Comparison of ENCODE assay signal across 10 mouse cellular contexts in genomic region chr6:8950611-8951325, GRCm38 (mm10). TPM values are rescaled to one million over a fixed set of nuclear protein-coding genes. Genes with fewer than 3 reads are reported as not detected.
DNase-seq lines count a peak whose midpoint lies in the region; ATAC-seq lines count a peak whose summit lies in the region.
"Had no signal": no experiment of that assay in that cellular context is flagged by ENCODE, and none has a peak within 500 bp of the region (broad histone marks: within the 10 kb centered on the region; RNA-seq: fewer than 3 reads in every experiment).

No protein-coding gene starts in this region.

- H3K9me3 ChIP-seq in kidney, embryonic 15.5 days (replicated peaks): no peaks in the 10 kb centered on the region
- no peaks in the 10 kb centered on the region for H3K9me3 ChIP-seq in embryonic facial prominence, embryonic 13.5 days
- H3K9me3 ChIP-seq in intestine, embryonic 15.5 days: no peaks in the 10 kb centered on the region
- no peaks in the 10 kb centered on the region for H3K9me3 ChIP-seq in neural tube, embryonic 13.5 days

- ATAC-seq in kidney, embryonic 15.5 days (replicated peaks; ENCODE audit: low FRiP score): no peak
- ATAC-seq in embryonic facial prominence, embryonic 13.5 days (ENCODE audit: insufficient number of reproducible peaks, insufficient read depth, low FRiP score, low TSS enrichment, low read depth): no peak
- ATAC-seq in intestine, embryonic 15.5 days: 0 out of 2 replicates have a peak, but pooled peaks have one; percentile 17
- peak; percentile 1 for ATAC-seq in neural tube, embryonic 13.5 days (ENCODE audit: low read depth)

- no peak overlapping the region for H3K27ac ChIP-seq in kidney, embryonic 15.5 days
- no peak overlapping the region for H3K27ac ChIP-seq in embryonic facial prominence, embryonic 13.5 days
- no peak overlapping the region for H3K27ac ChIP-seq in intestine, embryonic 15.5 days
- H3K27ac ChIP-seq in neural tube, embryonic 13.5 days (replicated peaks): peak overlapping the region; percentile 94

- no peaks in the 10 kb centered on the region for H3K36me3 ChIP-seq in kidney, embryonic 15.5 days
- H3K36me3 ChIP-seq in embryonic facial prominence, embryonic 13.5 days: no peaks in the 10 kb centered on the region
- no peaks in the 10 kb centered on the region for H3K36me3 ChIP-seq in intestine, embryonic 15.5 days
- no peaks in the 10 kb centered on the region for H3K36me3 ChIP-seq in neural tube, embryonic 13.5 days

- peaks cover 90% of the 10 kb centered on the region for H3K27me3 ChIP-seq in kidney, embryonic 15.5 days
- H3K27me3 ChIP-seq in embryonic facial prominence, embryonic 13.5 days: peaks cover 96% of the 10 kb centered on the region
- H3K27me3 ChIP-seq in intestine, embryonic 15.5 days (replicated peaks): peaks cover 76% of the 10 kb centered on the region
- peaks cover 91% of the 10 kb centered on the region for H3K27me3 ChIP-seq in neural tube, embryonic 13.5 days

- peak overlapping the region; percentile 58 for H3K4me2 ChIP-seq in kidney, embryonic 15.5 days
- peak overlapping the region; percentile 67 for H3K4me2 ChIP-seq in embryonic facial prominence, embryonic 13.5 days
- peak overlapping the region; percentile 71 for H3K4me2 ChIP-seq in intestine, embryonic 15.5 days (replicated peaks)
- H3K4me2 ChIP-seq in neural tube, embryonic 13.5 days: peak overlapping the region; percentile 80

- DNase-seq in kidney, postnatal 25 days: no peak
- no peak for DNase-seq in left cerebral cortex, postnatal 36 days (ENCODE audit: low spot score in 2 of 2)
- no peak for DNase-seq in lung, adult 18-20 months
- DNase-seq in thymus, postnatal 4 days: no peak

- peaks cover 36% of the 10 kb centered on the region for H3K4me1 ChIP-seq in kidney, embryonic 15.5 days
- H3K4me1 ChIP-seq in embryonic facial prominence, embryonic 13.5 days: peaks cover 35% of the 10 kb centered on the region
- peaks cover 13% of the 10 kb centered on the region for H3K4me1 ChIP-seq in intestine, embryonic 15.5 days (replicated peaks)
- peaks cover 61% of the 10 kb centered on the region for H3K4me1 ChIP-seq in neural tube, embryonic 13.5 days (replicated peaks)

- peak overlapping the region; percentile 35 for H3K4me3 ChIP-seq in kidney, embryonic 15.5 days (replicated peaks)
- peak overlapping the region; percentile 42 for H3K4me3 ChIP-seq in embryonic facial prominence, embryonic 13.5 days
- peak overlapping the region; percentile 33 for H3K4me3 ChIP-seq in intestine, embryonic 15.5 days (replicated peaks)
- H3K4me3 ChIP-seq in neural tube, embryonic 13.5 days: peak overlapping the region; percentile 62

- 1% methylated on average over 26 of the region's 26 CpGs for WGBS in kidney, embryonic 15.5 days
- WGBS in embryonic facial prominence, embryonic 13.5 days: 2% methylated on average over 26 of the region's 26 CpGs
- WGBS in intestine, embryonic 15.5 days: 2% methylated on average over 26 of the region's 26 CpGs
- 1% methylated on average over 26 of the region's 26 CpGs for WGBS in neural tube, embryonic 13.5 days

- intact Hi-C loops in left cerebral cortex, postnatal 36 days (cut with DNase I): loop anchor here (10.0 kb wide), 1 partner anchor 284 kb away; no protein-coding TSS in a partner anchor

- no peak overlapping the region for H3K9ac ChIP-seq in kidney, embryonic 15.5 days
- H3K9ac ChIP-seq in embryonic facial prominence, embryonic 13.5 days: 0 out of 2 replicates have a peak overlapping the region, but pooled peaks have one; percentile 32
- no peak overlapping the region for H3K9ac ChIP-seq in intestine, embryonic 15.5 days
- peak overlapping the region; percentile 85 for H3K9ac ChIP-seq in neural tube, embryonic 13.5 days

RNA-seq across cellular contexts. Expression of gene Nxph1, which starts 2.5 kb away (rescaled TPM):
- polyA plus RNA-seq in kidney, embryonic 15.5 days (2015; fragmentation: Nextera tagmentation; extraction: Ambion mirVana): 0.38 and 0.39 TPM in 2 replicates
- 2.9 and 3.2 TPM in 2 replicates for polyA plus RNA-seq in embryonic facial prominence, embryonic 13.5 days (2015; fragmentation: Nextera tagmentation; extraction: Ambion mirVana)
- 0.32 and 0.33 TPM in 2 replicates for polyA plus RNA-seq in intestine, embryonic 15.5 days (2015; fragmentation: Nextera tagmentation; extraction: Ambion mirVana)
- polyA plus RNA-seq in neural tube, embryonic 13.5 days (2015; fragmentation: Nextera tagmentation; extraction: Ambion mirVana): 71.0 and 80.1 TPM in 2 replicates
- 10 to 100 TPM; 38.9 to 39.9 TPM for total RNA-seq in left cerebral cortex, postnatal 36 days (2021)
- total RNA-seq: gastrocnemius, adult 18-20 months; neutrophil, adult 5-6 weeks had no signal

Comparison
In these comparisons a context has a peak if more than half of its experiments do, and no peak if none do; other contexts are left out.
1. ATAC-seq: peak in intestine, embryonic 15.5 days (single experiment) and neural tube, embryonic 13.5 days (single experiment); none in kidney, embryonic 15.5 days (single experiment) and embryonic facial prominence, embryonic 13.5 days (single experiment).
2. H3K9ac ChIP-seq: peak in embryonic facial prominence, embryonic 13.5 days (single experiment) and neural tube, embryonic 13.5 days (single experiment); none in kidney, embryonic 15.5 days (single experiment) and intestine, embryonic 15.5 days (single experiment).
3. RNA of gene Nxph1, which starts 2.5 kb away (polyA plus RNA-seq): 71.0 to 80.1 TPM in neural tube, embryonic 13.5 days; 2.9 to 3.2 TPM in embryonic facial prominence, embryonic 13.5 days, 0.38 to 0.39 TPM in kidney, embryonic 15.5 days and 0.32 to 0.33 TPM in intestine, embryonic 15.5 days; every median in the first group is over 10 times any median in the second.
4. Peak in every context shown above with its lines, with median percentiles within 50 percentile points of each other: H3K4me2 ChIP-seq and H3K4me3 ChIP-seq.